Mouse (Mus musculus): ENCODE measurements around the gene Fancc.

DNA sequence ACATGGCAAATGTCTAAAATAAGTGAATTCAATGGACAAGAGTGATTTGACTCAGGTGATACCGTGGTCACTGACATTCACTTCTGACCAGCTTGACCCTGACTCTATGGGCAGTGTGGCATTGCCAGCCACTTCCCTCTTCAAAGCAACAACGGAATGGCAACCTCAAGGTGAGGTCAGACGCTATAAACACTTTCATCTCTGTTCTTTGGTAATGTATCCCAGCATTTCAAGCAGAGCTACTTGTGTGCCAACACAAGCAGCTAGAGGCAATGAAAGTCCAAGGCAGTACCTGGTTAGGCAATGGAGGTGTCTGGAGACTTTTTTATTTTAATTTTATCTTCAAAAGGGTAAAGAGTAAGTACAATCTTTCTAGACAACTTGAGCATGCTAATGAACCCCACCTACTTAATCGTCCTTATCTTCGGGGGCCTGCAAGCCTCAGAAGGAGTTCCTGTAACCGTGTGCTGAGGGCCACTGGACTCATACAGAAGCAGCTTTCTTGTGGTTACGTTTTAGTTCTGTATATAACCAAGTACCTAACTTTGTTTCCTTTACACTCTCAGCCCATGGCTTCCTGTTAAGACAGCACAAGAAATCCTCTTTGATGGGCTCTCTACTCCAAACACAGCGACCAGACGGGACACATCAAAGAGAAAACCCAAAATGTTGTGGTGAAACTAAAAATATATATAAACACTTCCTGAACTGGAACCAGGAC lies 86.3 kb downstream of the Fancc start:
- TF ChIP-seq USF1 (IDR thresholded peaks at IDR 0.05; ENCODE audit: low read depth) (no peak), E2F4 (IDR thresholded peaks at IDR 0.05; ENCODE audit: insufficient read depth) (no peak), MYOG (IDR thresholded peaks at IDR 0.05; ENCODE audit: control insufficient read depth in 1 of 3, insufficient read depth in 1 of 3, insufficient read length in 2 of 3, low read depth in 2 of 3) (no peak), POLR2AphosphoS2 (IDR thresholded peaks at IDR 0.05; ENCODE audit: insufficient read length, low read depth) (no peak), POLR2A (IDR thresholded peaks at IDR 0.05; ENCODE audit: insufficient read length, low read depth) (no peak), TCF3 (IDR thresholded peaks at IDR 0.05; ENCODE audit: insufficient read length, low read depth) (no peak), TCF12 (IDR thresholded peaks at IDR 0.05; ENCODE audit: insufficient read depth, poor library complexity, severe bottlenecking) (no peak), MAX (IDR thresholded peaks at IDR 0.05; ENCODE audit: low read depth) (no peak), MYOD1 (IDR thresholded peaks at IDR 0.05; ENCODE audit: control insufficient read depth in 1 of 3, insufficient read length in 2 of 3, low read depth in 2 of 3) (no peak), SRF (IDR thresholded peaks at IDR 0.05; ENCODE audit: control insufficient read depth, insufficient read length, low read depth) (no peak), CEBPB (IDR thresholded peaks at IDR 0.05; ENCODE audit: insufficient read depth, poor library complexity, severe bottlenecking) (no peak), REST (IDR thresholded peaks at IDR 0.05; ENCODE audit: insufficient read depth, insufficient read length) (no peak)

Data from myocyte (in vitro differentiated cells).